Mouse (Mus musculus) embryo, embryonic 11.5 days (tissue): ENCODE data around the gene Ndufc1.
A peak's percentile ranks its signal among the peaks of the same experiment; 100 is the strongest.
"Not testable (repeated sequence)": the region's sequence is repeated elsewhere in the genome, so short reads cannot be mapped to it uniquely, and the experiment has no call there.

ENCODE experiments used
- DNase-seq: peaks from one replicate; pipeline ENCODE4 v3.0.0-alpha.2; 2012; ENCODE audit warnings: low read depth, low spot score

Gene Ndufc1

DNA sequence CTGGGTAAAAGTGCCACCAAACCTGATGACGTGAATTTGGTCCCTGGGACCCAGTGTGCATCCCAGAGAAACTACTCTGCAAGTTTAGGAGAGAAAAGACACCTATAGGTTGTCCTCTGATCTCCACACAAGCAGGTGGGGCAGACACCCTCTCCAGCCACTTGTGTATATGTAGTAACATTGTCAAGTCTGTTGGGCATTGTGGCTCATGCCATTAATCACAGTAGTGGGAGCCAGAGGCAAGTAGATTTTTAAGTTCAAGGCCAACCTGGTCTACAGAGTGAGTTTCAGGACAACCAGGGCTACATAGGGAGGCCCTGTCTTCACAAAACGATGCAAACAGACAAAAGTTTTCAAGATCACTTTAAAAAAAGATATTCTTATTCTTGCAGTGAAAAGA lies 37.0 kb downstream of the Ndufc1 start:
- DNase-seq: no peak

DNA sequence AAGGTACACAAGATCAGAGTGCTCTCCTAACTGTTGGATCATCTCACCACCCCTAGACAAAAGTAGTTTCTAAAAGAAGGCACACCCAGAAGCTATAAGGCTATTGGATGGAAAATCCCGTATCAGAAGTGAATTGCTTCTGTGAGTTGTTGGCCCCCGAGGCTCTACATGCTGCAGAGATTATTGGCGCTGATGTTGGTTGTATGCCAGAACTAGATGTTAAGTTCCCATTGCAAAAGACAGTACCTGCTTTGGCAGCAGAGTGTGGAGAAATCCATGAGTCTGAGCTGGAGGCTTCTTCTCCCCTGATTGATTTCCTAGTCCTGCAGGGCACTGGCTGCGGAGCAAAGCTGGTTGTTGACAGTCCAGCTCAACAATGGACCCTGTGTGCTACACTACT lies 40.8 kb downstream of the Ndufc1 start:
- no peak for DNase-seq

DNA sequence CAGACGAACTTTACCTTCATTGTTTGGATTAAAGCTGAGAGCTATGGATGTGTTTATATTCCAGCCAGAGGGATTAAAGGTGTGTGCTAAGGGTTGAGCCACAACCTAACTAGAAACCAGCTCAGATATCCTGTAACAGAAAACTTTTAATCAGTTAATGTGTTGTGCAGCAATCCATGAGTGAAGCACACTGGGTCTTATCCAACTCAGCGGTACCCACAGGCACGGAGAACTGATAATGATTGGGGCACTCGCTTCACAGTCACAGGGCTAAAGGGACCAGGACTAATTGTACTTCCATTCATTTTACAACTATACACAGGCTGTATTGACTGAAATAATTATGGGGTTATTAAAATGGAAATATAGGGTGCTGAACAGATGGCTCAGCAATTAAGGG lies 41.9 kb downstream of the Ndufc1 start:
- no peak for DNase-seq

DNA sequence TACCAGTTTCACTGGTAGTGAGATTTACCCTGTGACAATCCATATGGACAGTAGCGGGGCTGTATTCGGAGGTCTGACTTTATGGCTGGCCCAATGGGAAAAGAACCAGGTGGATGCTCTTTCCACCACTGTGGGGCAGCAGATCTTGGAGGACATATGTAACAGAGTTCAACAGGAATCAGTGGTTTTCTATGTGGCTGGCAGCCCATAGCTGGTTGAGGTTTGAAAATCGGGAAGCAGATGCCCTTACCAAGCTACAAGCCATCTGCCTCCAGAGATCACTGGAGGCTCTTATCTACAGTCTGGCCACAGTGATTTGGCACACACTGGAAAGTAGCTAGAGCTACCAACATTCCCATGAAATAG lies 43.3 kb downstream of the Ndufc1 start:
- no peak for DNase-seq

DNA sequence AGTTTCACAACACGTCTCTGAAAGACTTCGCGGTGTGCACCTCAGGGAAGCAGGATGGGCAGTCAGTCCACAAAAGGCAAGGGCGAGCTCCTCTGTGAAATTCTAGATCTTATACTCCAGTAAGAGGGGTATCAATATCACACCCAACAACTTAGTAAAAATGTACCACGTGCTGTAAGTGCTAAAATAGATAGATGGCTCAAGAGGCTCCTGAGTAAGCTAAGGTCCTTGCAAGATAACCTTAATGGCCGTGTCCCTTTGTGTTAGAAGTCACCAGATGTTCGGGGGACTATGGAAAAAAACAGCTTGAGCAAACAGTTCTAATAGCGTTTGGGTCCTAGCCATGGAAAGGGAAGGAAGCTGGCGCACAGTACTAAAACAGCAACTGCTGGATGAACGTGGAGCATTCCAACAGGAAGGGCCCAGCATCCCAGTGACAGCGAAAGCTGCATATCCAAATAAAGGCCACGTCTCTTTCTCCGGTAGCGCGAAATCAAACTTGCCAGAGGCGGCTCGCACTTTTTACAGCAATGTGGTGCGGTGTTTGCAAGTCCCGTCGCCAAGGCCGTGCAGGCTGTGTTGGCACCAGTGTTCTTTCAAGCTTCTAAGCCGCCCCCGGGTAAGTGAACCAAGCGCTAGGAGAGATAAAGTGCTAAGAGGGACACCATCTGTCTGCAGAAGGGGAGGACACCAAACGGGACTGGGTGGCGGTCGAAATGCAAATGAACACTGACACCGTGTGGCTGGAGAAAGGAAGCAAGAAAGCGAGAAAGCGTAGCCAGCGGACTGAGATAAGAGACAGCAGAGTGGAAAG lies 43.9 kb downstream of the Ndufc1 start:
- peak; percentile 71 for DNase-seq

DNA sequence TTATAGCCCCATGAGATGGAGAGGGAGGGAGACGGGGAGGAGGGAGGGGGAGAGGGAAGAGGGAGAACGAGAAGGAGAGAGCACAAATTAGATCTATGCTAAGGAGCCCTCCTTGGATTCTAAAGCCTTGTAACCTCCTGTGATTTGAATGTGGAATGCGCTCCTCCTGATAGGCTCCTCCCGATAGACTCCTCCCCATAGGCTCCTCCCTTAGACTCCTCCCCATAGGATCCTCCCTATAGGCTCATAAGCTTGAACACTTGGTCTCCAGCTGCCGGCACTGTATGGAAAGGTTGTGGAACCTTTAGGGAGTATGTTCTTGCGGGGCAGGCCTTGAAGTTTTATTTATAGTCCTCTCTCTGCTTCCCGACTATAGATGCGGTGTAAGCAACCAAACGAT lies 47.7 kb downstream of the Ndufc1 start:
- no peak for DNase-seq

DNA sequence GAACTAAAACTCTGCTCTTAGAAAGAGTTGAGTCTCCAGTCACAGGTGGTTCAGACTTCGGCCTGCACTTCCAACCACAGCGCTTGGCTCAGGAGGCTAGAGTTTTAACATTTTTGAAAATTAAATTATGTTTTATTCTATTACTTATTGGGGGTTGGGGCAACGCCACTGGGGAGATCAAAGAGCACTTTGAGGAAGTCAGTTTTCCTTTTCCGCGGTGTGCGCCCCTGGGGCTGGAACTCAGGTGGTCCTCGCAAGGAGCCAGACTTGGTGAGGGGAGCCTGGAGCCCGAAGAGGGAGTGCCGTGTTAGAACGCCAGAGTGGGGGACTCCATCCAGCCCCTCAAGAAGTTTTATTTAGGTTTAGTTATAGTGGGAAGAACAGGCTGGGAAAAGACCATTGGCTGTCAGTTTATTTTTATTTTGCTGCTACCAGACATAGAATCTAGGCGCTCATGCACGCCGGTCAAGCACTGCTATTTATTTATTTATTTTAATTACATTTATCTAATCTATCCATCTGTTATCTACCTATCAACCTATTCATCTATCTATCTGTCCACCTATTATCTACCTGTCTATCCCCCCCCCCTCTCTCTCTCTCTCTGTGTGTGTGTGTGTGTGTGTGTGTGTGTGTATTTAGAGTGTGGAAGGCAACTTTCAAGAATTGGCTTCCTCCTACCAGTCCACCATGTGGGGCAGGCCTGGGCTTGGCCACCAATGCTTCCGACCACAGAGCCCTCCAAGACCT lies 49.1 kb downstream of the Ndufc1 start:
- no peak for DNase-seq

DNA sequence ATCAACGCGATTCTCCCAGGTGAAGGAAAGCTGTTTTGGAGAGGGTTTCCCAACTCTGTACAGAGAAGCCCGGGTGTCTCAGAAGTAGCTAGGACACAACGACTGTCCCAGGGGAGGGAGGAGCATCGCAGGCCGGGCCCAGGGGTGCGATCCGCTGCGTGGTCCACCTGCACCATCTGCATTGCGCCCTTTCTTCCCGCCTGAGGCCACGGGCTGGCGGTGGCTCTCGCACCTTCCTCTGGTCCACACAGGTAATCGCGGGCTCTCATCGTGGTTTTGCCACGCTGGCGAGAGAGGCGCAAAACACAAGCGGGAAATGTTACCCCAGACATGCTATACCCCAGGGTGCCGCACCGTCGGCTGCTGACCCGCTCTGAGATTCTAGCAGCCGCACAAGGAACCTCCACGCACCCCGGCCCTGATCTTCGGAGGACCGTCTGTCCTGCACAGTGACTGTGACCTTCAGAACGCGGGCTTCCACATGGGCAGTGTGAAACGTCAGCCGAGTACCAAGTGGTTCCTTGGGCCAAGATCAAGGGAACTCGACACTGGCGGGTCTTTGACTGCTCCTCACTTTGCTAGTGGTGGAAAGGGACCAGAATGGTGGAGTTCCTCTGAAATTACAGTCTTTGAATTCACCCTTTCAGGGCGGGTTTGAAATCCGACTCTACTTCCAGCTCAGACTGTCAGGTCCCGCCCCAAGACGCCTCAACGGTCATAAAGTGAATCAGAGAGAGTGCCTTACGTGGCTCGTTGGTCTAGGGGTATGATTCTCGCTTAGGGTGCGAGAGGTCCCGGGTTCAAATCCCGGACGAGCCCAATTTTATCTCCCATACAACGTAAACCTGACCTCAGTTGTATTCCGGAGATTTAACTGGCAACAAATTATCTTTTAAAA lies 49.9 kb downstream of the Ndufc1 start:
- DNase-seq: peak; percentile 78

DNA sequence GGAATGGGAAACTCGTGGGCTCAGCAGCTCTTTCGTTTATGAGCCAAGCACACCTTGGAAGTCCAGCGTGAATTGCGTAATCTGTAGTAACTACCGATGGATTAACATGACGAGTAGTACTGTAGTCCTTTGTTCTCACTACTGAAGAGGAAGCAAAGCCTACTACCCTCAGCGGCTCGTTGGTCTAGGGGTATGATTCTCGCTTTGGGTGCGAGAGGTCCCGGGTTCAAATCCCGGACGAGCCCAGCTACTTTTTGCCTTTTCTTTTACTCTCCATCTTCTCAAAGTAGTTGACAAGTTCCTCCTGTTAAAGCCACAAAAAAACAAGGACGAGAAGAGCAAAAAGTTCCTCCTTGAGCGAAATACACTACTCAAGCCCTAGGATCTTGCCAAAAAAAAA lies 50.6 kb downstream of the Ndufc1 start:
- peak; percentile 75 for DNase-seq

DNA sequence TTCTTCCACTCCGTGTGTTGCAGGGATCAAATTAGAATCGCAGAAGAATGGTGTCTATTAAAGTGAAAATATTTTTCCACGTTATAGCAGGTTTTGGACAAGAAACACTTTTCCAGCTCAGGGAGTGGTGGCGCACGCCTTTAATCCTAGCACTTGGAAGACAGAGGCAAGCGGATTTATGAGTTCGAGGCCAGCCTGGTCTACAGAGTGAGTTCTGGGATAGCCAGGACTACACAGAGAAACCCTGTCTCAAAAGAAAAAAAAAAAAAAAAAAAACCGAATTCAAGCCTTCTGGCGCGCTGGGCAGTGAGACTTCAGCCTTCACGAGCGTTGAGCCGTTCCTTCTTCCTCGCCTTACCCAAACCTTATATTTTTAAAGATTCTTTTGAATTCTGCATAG lies 51.2 kb downstream of the Ndufc1 start:
- no peak for DNase-seq

DNA sequence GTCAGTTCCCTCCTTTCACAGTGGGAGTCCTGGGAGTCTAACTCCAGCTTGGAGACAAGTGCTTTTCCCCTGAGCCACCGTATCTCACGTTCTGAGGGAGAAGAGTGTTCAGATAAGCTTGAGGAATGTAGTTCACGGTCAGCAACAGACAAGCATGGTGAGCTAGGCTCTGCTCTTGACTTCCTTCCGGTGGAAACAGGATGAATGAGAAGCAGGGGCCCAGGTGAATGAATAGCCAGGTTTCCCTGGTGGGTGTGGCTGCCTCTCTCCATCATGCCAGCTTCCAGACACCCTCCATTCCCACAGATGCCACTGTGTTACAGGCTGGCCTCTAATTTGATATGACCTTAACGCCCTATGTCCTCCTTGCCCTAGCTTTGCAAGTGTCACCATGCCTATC lies 51.7 kb downstream of the Ndufc1 start:
- no peak for DNase-seq

DNA sequence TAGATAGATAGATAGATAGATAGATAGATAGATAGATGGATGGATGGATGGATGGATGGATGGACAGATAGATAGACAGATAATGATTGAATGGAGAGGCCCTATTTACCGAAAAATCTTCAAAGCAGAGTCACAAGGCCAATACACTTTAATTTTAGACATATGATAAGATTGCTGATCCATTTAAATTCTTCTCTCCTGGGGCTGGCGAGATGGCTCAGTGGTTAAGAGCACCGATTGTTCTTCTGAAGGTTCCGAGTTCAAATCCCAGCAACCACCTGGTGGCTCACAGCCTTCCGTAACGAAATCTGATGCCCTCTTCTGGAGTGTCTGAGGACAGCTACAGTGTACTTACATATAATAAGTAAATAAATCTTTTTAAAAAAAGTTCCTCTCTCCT lies 53.8 kb downstream of the Ndufc1 start:
- DNase-seq: not testable (repeated sequence)
